Mouse (Mus musculus) midbrain, embryonic 14.5 days (tissue): Measurements from ENCODE around the gene Adgrb3. TPM values are rescaled to one million over a fixed set of nuclear protein-coding genes. Genes with fewer than 3 reads are reported as not detected.

Experiments
- ATAC-seq: fragments of 200-750 bp; cut with Nextera tagmentation; 2 replicates; pipeline ENCODE4 v1.8.0; 2017; ENCODE audit warnings: moderate number of reproducible peaks, moderate library complexity; ENCODE audit not compliant: low FRiP score, low TSS enrichment
- DNase-seq: peaks from one replicate; pipeline ENCODE4 v3.0.0-alpha.2; 2015
- H3K27ac ChIP-seq: fragments of 300-500 bp; sonication (generic); replicated peaks from 2 replicates; pipeline ENCODE4 v1.5.1; 2014; ENCODE audit warnings: mild to moderate bottlenecking, low read depth, low read length, moderate library complexity
- H3K27me3 ChIP-seq: fragments of 300-500 bp; sonication (generic); 2 replicates; pipeline ENCODE4 v1.6.1; 2014; ENCODE audit warnings: low read length, control low read depth, mixed read lengths; ENCODE audit not compliant: control insufficient read depth, insufficient read depth
- H3K36me3 ChIP-seq: fragments of 300-500 bp; sonication (generic); 2 replicates; pipeline ENCODE4 v1.6.1; 2014; ENCODE audit warnings: low read length, control low read depth; ENCODE audit not compliant: control insufficient read depth, insufficient read depth
- H3K4me1 ChIP-seq: fragments of 300-500 bp; sonication (generic); 2 replicates; pipeline ENCODE4 v1.6.1; 2014; ENCODE audit warnings: mild to moderate bottlenecking, antibody characterized with exemption, low read length, control low read depth; ENCODE audit not compliant: control insufficient read depth, insufficient read depth
- H3K4me2 ChIP-seq: fragments of 300-500 bp; sonication (generic); 2 replicates; pipeline ENCODE4 v1.6.1; 2014; ENCODE audit warnings: mild to moderate bottlenecking, low read length, moderate library complexity
- H3K4me3 ChIP-seq: fragments of 300-500 bp; sonication (generic); replicated peaks from 2 replicates; pipeline ENCODE4 v1.5.1; 2014; ENCODE audit warnings: low read depth, low read length
- H3K9ac ChIP-seq: fragments of 300-500 bp; sonication (generic); replicated peaks from 2 replicates; pipeline ENCODE4 v1.6.1; 2014; ENCODE audit warnings: mild to moderate bottlenecking, low read length, moderate library complexity
- H3K9me3 ChIP-seq: fragments of 300-500 bp; sonication (generic); 2 replicates; pipeline ENCODE4 v1.6.1; 2016; ENCODE audit warnings: low read length, control low read depth, mixed read lengths; ENCODE audit not compliant: control insufficient read depth
- WGBS: fragments of 180-500 bp; shearing (Covaris S2); extraction: QIAGEN DNeasy Blood & Tissue Kit; methylation state at CpG from one replicate; pipeline ENCODE4 v1.1.7; 2014; 5-methylcytosine and 5-hydroxymethylcytosine counted together
- polyA plus RNA-seq: library from polyadenylated mRNA; unstranded; fragments of >200 nt; fragmentation: Nextera tagmentation; extraction: Ambion mirVana; gene quantifications from 2 replicates; pipeline ENCODE4 v1.2.1, GENCODE M21; 2014

The Adgrb3 gene
- polyA plus RNA-seq = 55.0 and 67.6 TPM in 2 replicates

GRCm38 (mm10) chr1:25828971-25829920, at the start of gene Adgrb3:
Adgrb3 (minus strand) TSS chr1:25829707.
- Histone ChIP-seq H3K9ac (peak within 1 kb of the TSS; percentile 74), H3K4me3 (peak within 1 kb of the TSS; percentile 59), H3K27me3 (no peaks in the 10 kb centered on the region), H3K9me3 (no peaks in the 10 kb centered on the region), H3K27ac (peak within 1 kb of the TSS; percentile 96), H3K36me3 (no peaks in the 10 kb centered on the region), H3K4me1 (peaks cover 30% of the 10 kb centered on the region), H3K4me2 (peak within 1 kb of the TSS; percentile 68)
- under 1% methylated on average over 32 of the region's 32 CpGs for WGBS
- ATAC-seq (peak; percentile 40), DNase-seq (peak; percentile 75)

GRCm38 (mm10) chr1:25877526-25877925, 48.0 kb upstream of the Adgrb3 start:
- ATAC-seq (no peak), DNase-seq (no peak)
- Histone ChIP-seq H3K9ac (no peak overlapping the region), H3K4me3 (no peak overlapping the region), H3K27ac (no peak overlapping the region), H3K4me2 (no peak overlapping the region), H3K4me1 (no peaks in the 10 kb centered on the region), H3K27me3 (no peaks in the 10 kb centered on the region), H3K9me3 (no peaks in the 10 kb centered on the region), H3K36me3 (no peaks in the 10 kb centered on the region)
- 84% methylated on average over 5 of the region's 5 CpGs for WGBS

DNA sequence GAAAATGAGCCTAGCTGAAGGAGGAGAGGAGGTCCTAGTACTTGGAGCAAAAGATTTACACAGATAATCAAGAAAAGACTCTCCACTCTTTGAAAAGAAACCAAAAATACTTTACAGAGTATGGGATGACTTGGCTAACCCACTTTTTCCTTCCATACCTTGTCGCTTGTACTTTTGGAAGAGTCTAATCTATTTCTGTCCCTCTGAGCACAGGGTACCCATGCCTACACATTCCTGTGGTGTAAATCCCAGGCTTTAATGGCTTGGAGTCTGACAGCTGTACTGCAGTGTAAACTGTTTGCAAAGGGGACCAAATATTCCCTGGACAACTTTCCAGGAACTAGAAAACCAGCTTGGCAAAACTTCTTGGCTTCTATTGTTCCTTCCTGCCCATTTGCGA, 28.0 kb upstream of the Adgrb3 start:
- 87% methylated on average over 2 of the region's 2 CpGs for WGBS
- ATAC-seq = no peak
- H3K4me1 ChIP-seq = no peaks in the 10 kb centered on the region
- no peak overlapping the region for H3K4me2 ChIP-seq
- DNase-seq = no peak
- no peak overlapping the region for H3K9ac ChIP-seq
- no peaks in the 10 kb centered on the region for H3K9me3 ChIP-seq
- no peak overlapping the region for H3K27ac ChIP-seq
- H3K36me3 ChIP-seq = no peaks in the 10 kb centered on the region
- H3K27me3 ChIP-seq = no peaks in the 10 kb centered on the region
- H3K4me3 ChIP-seq = no peak overlapping the region

- Histone ChIP-seq H3K27ac (no peak overlapping the region), H3K4me1 (no peaks in the 10 kb centered on the region), H3K9ac (no peak overlapping the region), H3K4me3 (no peak overlapping the region), H3K4me2 (no peak overlapping the region), H3K36me3 (no peaks in the 10 kb centered on the region), H3K27me3 (no peaks in the 10 kb centered on the region), H3K9me3 (no peaks in the 10 kb centered on the region)
- WGBS = 21% methylated on average over 2 of the region's 2 CpGs
- ATAC-seq = no peak
- DNase-seq = no peak
Observed at GRCm38 (mm10) chr1:25854451-25854978, 25.0 kb upstream of the Adgrb3 start.

GRCm38 (mm10) chr1:25832260-25832659, 2.8 kb upstream of the Adgrb3 start:
- Histone ChIP-seq H3K27me3 (no peaks in the 10 kb centered on the region), H3K36me3 (no peaks in the 10 kb centered on the region), H3K4me1 (peaks cover 13% of the 10 kb centered on the region; the same call in 1 of the 2 replicates), H3K9me3 (no peaks in the 10 kb centered on the region), H3K9ac (peak overlapping the region; percentile 31; the same call in 1 of the 2 replicates), H3K4me2 (peak overlapping the region; percentile 68), H3K27ac (no peak overlapping the region), H3K4me3 (peak overlapping the region; percentile 59)
- no peak for ATAC-seq
- peak; percentile 54 for DNase-seq
- WGBS = 17% methylated on average over 6 of the region's 6 CpGs

GRCm38 (mm10) chr1:25831521-25831900, 2.0 kb upstream of the Adgrb3 start:
- ATAC-seq = no peak
- Histone ChIP-seq H3K9ac (peak overlapping the region; percentile 74; the same call in 1 of the 2 replicates), H3K27me3 (no peaks in the 10 kb centered on the region), H3K27ac (peak overlapping the region; percentile 96; the same call in 1 of the 2 replicates), H3K9me3 (no peaks in the 10 kb centered on the region), H3K4me2 (peak overlapping the region; percentile 68), H3K4me1 (peaks cover 14% of the 10 kb centered on the region), H3K36me3 (no peaks in the 10 kb centered on the region), H3K4me3 (peak overlapping the region; percentile 59)
- peak; percentile 62 for DNase-seq
- 3% methylated on average over 2 of the region's 2 CpGs for WGBS

GRCm38 (mm10) chr1:25830757-25831520, 1.4 kb upstream of the Adgrb3 start:
- Histone ChIP-seq H3K36me3 (no peaks in the 10 kb centered on the region), H3K27ac (peak overlapping the region; percentile 96), H3K9me3 (no peaks in the 10 kb centered on the region), H3K4me1 (peaks cover 18% of the 10 kb centered on the region), H3K4me3 (peak overlapping the region; percentile 59), H3K27me3 (no peaks in the 10 kb centered on the region), H3K9ac (peak overlapping the region; percentile 74), H3K4me2 (peak overlapping the region; percentile 68)
- DNase-seq (peak; percentile 71), ATAC-seq (peak; percentile 9; the same call in 1 of the 2 replicates)
- under 1% methylated on average over 15 of the region's 15 CpGs for WGBS

DNA sequence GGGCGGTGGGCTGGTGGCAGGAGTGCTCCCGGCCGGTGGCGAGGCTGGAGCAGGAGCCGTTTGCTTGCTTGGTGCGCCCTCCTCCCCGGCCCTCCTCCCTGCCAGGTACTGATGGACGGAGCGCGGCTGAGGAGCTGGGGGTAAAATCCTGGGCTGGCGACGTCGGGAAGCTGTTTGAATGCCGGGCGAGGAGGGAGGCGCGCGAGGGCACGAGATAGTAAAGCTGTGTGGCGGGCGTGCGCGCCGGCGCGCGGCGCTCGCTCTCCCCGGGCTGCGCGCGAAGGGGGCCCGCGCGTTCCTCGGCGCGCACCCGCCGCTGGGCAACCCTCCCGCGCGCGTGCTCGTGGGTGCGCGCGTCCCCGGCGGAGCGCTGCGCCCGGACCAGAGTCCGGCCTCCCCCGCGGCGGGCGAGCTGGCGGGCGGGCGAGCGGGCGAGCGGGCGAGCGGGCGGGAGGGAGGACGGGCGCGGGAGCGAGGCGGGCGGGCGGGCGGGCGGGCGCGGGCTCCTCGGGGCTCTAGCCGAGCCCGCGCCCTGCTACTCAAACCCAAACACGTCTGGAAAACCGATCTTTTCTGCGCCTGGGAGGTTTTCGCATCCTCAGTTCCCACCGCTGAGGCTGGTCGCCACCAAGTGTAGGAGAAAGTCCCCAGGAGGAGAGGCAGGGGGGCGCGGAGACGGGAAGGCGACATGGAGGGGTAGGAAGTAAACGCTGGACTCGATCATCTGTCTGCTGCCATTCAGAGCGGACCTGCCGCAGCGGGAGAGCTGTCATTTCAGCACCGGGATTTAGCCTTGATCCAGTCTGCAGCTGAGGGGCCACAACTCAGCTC, 629 bp upstream of the Adgrb3 start:
- peak overlapping the region; percentile 74 for H3K9ac ChIP-seq
- ATAC-seq (peak; percentile 88), DNase-seq (peak; percentile 94)
- no peaks in the 10 kb centered on the region for H3K9me3 ChIP-seq
- H3K27ac ChIP-seq = peak overlapping the region; percentile 96
- H3K27me3 ChIP-seq = no peaks in the 10 kb centered on the region
- no peaks in the 10 kb centered on the region for H3K36me3 ChIP-seq
- H3K4me3 ChIP-seq = peak overlapping the region; percentile 59
- under 1% methylated on average over 49 of the region's 99 CpGs for WGBS
- H3K4me1 ChIP-seq = peaks cover 25% of the 10 kb centered on the region
- H3K4me2 ChIP-seq = peak overlapping the region; percentile 68
